Mouse (Mus musculus): ENCODE results near the gene Orc3.

Gene Orc3

GRCm38 (mm10) chr4:34614630-34615094 is at the start of gene Orc3, which contains the start of gene Rars2:
Gene Orc3 (minus strand): TSS chr4:34614944.
Gene Rars2 (plus strand): TSS chr4:34614957.
- peak; percentile 95 for DNase-seq

- no peak for DNase-seq
These were observed 47.2 kb upstream of the Orc3 start for GRCm38 (mm10) chr4:34661927-34662326.

GRCm38 (mm10) chr4:34661514-34661913 is 46.8 kb upstream of the Orc3 start:
- no peak for DNase-seq

GRCm38 (mm10) chr4:34659012-34659411 is 44.3 kb upstream of the Orc3 start:
- DNase-seq = no peak

GRCm38 (mm10) chr4:34656101-34656500 is 41.4 kb upstream of the Orc3 start:
- DNase-seq = no peak

- DNase-seq = no peak
These were observed 38.4 kb upstream of the Orc3 start for GRCm38 (mm10) chr4:34653179-34653578.

GRCm38 (mm10) chr4:34644779-34645178 is 30.0 kb upstream of the Orc3 start:
- DNase-seq = no peak

- DNase-seq = no peak
These were observed 26.0 kb upstream of the Orc3 start for GRCm38 (mm10) chr4:34640731-34641130.

- no peak for DNase-seq
These were observed 25.1 kb upstream of the Orc3 start for GRCm38 (mm10) chr4:34639745-34640364.

- no peak for DNase-seq
These were observed 23.1 kb upstream of the Orc3 start for GRCm38 (mm10) chr4:34637851-34638250.

- no peak for DNase-seq
These were observed 22.6 kb upstream of the Orc3 start for GRCm38 (mm10) chr4:34637386-34637785.

- no peak for DNase-seq
These were observed 21.3 kb upstream of the Orc3 start for GRCm38 (mm10) chr4:34636036-34636435.

- DNase-seq = peak; percentile 25
These were observed 19.4 kb upstream of the Orc3 start for GRCm38 (mm10) chr4:34634129-34634528.

GRCm38 (mm10) chr4:34629956-34630355 is 15.2 kb upstream of the Orc3 start:
- DNase-seq = no peak

GRCm38 (mm10) chr4:34626401-34626800 is 11.7 kb upstream of the Orc3 start:
- DNase-seq = no peak

GRCm38 (mm10) chr4:34625556-34625955 is 10.8 kb upstream of the Orc3 start:
- no peak for DNase-seq

- no peak for DNase-seq
These were observed 1.4 kb upstream of the Orc3 start for GRCm38 (mm10) chr4:34616146-34616545.

GRCm38 (mm10) chr4:34615303-34615702 is 559 bp upstream of the Orc3 start:
- DNase-seq = peak; percentile 36

GRCm38 (mm10) chr4:34613571-34614145 is 1.1 kb downstream of the Orc3 start:
- peak; percentile 53 for DNase-seq

- DNase-seq = no peak
These were observed 8.1 kb downstream of the Orc3 start for GRCm38 (mm10) chr4:34606658-34607057.

GRCm38 (mm10) chr4:34603123-34603522 is 11.6 kb downstream of the Orc3 start:
- DNase-seq = no peak

GRCm38 (mm10) chr4:34584871-34585607 is 29.7 kb downstream of the Orc3 start:
- no peak for DNase-seq

- DNase-seq = no peak
These were observed 31.3 kb downstream of the Orc3 start for GRCm38 (mm10) chr4:34583427-34583826.

- no peak for DNase-seq
These were observed 32.3 kb downstream of the Orc3 start for GRCm38 (mm10) chr4:34582476-34582875.

Data from kidney, adult 18-20 months (tissue).